Mouse (Mus musculus) thymus, postnatal 25 days (tissue): Measurements from ENCODE around the gene 4930404H24Rik.

Experiments
- DNase-seq: peaks from one replicate; pipeline ENCODE4 v3.0.0; 2022

The 4930404H24Rik gene

DNA sequence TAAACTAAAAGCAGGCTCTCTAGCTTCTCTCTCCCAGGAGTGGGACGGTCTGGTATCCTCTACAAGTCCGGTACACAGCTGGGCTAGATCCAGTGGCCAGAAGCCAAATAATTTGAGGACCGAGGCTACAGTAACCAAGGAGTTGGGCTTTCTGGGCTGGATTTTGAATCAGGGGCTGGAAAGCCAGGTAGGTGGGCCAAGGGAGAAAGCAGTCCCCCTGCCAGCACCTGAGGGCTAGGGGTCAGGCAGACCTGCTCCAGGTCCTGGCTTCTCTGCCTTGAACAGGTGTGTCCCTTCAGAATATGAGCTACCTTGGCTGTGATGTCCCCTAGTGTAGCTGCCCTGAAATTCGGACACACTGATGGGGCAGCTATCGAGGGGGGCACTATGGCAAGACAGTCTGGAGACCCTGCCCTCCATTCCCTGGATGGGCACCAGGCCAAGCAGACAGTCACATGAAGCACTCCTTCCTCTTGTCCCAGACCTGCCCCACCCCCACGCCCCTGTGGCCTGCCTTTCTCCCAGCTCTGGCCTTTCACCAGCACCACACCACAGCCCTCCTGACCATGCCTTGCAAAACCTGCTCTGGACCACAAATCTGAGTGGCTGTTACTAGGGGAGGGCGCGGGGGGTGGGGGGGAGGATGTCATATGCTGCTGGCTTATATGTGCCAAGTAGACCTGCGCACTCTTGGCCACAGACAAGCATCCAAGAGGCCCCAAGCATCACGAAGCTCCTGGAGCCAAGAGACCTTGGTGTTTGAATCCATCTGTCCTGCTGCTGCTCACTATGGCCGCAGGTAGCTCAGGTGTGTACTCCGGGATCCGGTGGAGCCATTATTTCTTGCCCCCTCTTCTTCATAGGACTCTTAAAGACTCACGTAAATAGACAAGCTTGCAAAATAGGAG lies 20.1 kb downstream of the 4930404H24Rik start:
- DNase-seq: no peak

DNA sequence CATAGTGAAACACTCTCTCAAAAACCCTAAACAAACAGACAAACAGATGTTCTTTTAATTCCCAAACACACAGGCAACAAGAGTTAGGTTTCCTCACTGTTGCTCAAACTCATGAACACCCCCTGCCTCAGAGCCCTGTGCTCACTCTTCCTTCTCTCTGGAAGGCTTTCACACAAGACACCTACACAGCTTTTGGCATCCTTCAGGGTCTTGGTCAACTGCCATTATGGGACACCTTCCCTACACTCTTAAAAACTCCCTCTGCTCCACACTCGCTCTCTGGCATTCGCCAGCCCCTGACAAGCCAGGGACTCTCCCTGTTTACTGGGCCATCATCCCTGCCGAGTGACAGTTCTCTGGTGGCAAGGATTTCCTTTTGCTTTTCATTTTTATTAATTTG lies 21.4 kb downstream of the 4930404H24Rik start:
- no peak for DNase-seq

DNA sequence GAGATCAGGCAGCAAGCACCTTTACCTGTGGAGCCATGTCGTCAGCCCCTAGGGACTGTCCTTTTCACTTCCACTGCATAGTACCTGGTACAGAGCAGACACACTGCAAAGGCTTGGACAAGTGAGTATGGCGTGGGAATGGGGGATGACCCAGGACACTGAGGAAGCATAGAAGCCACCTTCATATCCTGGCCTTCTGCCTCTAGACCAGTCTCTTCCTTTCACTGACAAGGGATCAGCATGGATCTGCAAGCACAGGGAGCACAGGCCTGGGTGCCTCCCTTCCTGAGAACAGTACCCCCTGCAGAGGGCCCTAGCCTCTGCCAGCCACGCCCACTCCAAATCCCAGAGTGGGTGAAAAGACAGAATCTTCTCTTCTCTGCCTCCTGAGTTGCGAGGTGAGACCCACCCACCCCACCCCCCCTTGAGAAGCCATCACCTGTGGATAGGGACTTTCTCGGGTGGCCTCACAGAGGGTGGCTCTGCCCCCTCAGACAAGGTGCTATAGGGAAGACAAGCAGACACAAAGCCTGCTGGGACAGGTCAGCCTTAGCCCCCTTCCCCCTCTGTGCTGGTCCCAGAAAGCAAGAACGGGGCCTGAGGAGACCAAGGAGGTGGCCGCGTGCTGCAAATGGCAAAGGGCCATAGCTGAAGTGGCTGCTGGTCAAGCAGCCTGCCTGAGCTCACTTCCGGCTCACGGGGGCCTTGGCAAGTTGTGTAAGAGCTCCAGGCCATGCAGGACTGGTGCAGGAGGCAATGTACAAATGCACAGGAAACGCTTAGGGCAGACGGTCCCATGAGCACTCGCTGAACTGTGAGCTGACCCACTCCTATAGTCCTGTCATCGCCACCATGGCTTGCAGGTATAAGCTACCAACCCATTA lies 22.1 kb downstream of the 4930404H24Rik start:
- DNase-seq: no peak

DNA sequence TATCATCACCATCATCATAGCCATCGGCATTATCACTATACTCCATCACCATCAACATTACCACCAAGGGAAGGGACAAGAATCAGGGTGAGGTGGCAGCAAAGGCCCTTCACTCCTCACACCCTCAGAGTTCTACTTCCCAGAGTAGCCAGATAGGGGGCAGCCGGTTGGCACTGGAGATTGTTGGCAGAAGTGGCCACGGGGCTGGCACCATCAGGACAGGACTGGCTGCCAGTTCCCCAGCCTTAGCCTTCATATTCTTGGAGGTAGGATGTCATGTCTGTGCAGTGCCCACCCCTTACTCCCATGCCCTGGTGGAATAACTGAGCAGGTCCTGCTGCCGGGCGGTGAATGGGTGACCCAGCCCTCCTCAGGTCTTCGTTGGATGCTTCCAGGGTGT lies 23.0 kb downstream of the 4930404H24Rik start:
- DNase-seq: no peak

DNA sequence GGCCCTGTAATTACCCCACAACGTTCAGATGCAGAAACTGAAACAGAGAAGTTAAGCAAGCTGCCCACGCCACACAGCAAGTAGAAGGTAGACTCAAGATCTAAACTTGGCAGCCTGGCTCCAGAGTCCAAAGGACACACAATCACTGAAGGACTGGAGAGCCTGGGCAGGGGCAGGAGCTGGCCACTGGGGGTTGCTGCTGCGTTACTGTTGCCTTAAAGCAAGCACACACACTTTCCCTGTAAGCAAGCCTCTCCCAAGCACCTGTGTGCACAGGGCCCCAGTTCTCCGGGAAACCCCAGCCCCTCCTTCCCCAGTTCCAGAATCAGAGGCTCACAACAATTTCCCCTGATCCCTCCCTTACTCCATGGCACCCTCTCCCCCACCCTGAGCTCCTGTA lies 24.4 kb downstream of the 4930404H24Rik start:
- no peak for DNase-seq

DNA sequence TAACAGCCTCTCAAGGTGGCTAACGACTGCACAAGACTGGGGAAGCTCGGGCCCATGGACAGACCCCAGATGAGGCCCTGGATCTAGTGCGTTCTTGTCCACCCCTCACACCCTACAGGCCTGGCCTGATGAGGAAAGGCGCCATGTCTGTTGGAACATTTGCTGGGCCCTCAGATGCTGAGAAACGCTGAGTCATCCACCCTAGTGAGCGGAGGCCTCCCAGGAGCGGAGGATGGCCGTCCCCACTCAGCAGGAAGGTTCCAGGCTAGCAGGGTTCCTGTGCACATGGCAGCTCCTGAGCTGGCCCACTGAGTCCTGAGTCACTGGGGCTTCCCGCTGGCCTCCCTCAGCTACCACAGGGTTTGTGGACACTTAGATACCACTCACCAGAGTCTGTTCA lies 27.5 kb downstream of the 4930404H24Rik start:
- no peak for DNase-seq

DNA sequence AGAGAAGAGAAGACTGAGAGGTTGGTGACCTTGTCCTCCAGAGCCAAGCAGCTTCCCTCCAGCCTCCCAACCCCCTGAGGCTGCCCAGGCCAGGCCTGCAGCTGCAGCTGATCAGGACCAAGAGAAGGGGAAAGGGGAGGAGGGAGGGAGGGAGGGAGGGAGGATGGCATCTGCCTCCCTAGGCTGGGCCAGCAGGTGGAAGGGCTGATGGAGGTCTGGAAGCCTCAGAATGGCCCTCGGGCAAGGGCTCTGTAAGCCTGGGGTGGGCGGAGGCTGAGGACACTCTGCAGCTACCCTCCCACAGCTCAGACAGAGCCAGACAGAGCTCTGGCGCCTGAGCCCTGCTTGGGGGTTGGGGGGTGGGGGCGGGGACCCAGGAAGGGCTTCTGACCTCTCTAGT lies 29.7 kb downstream of the 4930404H24Rik start:
- DNase-seq: no peak

DNA sequence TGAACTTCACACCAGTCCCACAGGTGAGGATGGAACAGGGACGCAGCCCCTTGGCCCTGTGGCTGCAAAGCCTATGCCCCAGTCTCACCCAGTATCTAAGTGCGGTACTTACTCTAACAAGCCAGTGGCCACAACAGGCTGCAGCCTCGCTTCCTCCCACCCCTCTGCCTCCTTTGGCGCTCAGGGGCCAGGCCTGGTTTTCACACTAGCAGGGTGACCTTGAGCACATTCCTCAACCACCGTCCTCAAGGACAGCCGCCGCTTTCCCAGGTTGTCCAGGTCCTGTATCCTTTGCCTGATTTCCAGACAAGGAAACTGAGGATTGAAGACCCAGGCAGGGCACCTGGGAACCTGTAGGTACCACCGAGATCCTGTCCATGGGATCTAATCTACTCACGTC lies 30.6 kb downstream of the 4930404H24Rik start:
- no peak for DNase-seq

DNA sequence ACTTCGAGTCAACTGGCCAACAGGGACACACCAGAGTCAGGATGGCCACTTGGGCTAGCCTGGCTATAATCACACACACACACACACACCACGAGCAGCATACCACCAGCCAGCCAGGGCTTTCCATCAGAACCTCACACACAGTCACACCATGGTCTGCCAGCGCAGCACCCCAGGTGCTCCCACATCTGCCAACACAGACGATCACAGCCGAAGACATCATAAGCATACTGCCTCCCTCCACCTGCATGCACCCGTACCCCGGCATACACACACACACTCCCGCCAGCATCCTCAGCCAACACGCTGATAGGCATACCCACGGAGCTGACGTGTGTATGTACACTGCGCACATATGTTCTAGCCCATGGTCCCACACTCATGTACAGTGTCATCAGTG lies 31.1 kb downstream of the 4930404H24Rik start:
- DNase-seq: peak; percentile 58

DNA sequence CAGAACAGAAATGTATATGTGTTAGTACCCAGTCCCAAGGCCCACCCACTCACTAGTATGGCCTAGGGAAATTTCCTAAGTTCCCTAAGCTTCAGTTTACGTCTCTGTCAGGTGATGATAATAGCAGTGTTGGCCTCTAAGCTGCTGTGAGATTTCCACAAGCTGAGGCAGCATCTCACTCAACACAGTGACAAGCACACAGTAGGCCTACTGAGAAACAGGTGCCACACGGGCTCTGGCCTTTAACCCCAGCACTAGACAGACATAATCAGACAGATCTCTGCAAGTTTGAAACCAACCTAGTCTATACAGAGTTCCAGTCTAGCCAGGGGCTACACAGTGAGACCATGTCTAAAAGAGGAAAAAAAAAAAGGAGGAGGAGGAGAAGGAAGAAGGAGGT lies 32.1 kb downstream of the 4930404H24Rik start:
- no peak for DNase-seq

DNA sequence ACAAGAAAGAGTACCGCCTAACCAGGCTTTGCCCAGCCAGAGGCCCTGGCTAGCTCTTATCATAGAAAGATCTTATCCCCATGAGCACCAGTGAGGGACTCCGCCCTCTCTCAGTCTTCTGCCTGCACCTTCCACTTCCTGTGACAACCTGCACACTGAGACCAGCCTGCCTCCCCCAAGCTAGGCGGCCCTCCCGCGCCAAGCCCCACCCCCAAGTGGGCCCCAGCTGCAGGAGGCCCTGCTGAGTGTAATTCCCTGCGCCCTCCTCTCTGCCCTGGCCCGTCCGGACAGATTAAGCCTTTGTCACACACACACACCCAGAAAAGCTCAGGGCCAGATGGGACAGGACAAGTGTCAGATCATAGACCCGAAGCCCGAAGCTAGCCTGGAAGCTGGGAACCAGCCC lies 33.3 kb downstream of the 4930404H24Rik start:
- DNase-seq: peak; percentile 88

DNA sequence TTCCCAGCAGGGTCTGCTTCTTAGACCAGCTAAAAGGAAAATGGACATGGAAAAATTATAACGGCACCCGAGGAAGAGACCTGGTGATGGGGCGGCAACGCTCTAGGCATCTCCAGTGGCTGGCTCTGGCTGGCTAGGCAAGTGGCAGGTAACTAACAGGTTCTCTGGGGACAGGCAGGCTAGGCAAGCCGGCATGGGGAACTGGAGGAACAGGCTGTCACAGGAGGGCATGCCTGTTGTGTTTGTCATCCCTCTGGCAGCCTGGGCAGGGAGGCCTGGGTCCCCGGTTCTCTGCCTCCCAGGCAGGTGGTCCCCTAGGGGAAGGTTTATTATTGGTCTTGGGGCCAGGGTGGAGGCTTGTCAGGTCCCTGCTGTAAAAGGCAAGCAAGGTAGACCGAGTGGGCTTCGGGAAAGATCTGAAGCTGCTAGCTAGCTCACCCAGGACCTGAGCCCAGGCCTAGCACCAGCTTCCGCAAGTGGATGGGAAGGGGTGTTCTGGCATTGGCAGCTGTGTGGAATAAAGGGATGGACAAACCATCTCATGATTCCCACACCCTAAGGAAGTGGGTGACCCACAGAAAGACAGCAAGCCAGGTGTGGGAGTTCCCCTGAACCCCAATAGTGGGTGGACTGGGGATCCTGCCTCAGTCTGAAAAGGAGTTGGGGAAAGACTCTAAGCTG lies 34.4 kb downstream of the 4930404H24Rik start:
- DNase-seq: no peak

DNA sequence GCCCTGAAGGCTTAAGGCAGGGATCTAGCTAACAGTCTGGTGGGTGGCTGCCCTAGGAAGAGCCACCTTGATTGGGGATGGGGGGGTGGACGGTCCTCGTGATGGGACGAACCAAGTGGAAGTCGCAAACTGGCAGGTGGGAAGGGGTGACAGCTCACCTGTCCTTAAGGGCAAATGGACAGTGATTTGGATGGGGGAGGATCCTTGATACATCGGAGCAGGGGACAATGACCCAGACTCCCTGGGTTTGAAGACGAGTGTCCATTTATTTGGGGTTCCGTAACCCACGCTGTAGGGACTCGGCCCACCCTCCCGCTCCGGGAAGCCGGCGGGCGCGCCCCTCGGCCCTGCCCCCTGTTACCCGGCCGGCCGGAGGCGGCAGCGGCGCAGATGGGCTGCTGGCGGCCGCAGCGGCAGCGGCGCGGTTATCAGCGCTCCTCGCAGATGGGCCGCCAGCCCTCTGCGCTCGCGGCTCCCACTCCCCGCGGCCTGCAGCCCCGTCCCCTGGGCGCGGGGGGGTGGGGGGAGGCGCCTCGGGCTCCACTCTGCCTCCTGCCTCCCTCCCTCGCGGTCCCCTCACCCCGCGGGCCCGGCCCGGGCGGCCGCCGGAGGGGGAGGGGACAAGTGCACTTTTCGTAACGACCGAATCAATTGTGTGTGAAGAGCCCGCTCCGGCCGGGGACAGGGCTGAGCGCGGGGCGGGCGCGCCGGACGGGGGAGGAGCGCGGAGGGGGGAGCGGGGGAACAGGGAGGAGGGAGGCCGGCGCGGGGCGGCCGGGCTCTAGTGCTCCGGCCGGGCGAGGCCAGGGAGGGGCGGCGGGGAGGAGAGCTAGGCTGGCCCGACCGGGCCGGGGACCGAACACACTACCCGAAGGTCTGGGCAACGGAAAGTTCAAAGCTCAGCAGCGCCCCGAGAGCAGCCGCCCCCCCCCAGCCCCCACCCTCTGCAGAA lies 35.3 kb downstream of the 4930404H24Rik start:
- peak; percentile 21 for DNase-seq

DNA sequence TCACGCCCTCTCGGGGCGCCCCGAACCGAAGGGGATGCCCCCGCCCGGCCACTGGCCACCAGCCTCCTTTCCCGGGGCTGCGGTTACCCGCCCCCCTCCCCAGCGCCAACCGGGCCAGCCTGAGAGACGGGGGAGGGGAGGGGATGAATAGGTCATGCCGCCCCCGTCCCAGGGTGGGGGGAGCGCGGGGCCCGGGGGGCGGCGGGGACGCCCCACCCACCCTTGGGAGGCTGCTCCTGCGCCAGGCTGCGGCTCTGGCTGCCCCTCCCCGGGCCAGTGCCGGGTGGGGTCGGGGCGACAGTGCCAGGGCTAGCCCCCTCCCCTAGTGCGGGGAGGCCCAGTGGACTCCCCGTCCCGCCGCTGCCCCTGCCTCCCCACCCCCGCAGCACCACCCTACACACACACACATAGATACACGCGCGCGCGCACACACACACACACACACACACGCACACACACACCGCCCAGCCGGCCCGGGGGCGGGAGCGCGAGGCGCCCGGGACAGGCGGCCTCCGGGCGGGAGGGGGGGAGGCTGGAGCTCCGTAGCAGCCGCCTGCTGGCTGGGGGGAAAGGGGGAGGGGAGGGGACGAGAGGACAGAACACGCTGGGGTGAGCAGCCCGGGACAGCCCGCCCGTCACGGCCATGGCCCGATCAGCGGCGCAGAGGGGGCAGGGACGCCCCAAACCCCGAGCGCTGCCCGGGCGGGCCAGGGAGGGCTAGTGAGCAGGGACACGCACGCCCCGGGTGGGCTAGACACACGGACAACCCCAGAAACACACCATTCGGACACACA lies 36.2 kb downstream of the 4930404H24Rik start:
- DNase-seq: peak; percentile 35

DNA sequence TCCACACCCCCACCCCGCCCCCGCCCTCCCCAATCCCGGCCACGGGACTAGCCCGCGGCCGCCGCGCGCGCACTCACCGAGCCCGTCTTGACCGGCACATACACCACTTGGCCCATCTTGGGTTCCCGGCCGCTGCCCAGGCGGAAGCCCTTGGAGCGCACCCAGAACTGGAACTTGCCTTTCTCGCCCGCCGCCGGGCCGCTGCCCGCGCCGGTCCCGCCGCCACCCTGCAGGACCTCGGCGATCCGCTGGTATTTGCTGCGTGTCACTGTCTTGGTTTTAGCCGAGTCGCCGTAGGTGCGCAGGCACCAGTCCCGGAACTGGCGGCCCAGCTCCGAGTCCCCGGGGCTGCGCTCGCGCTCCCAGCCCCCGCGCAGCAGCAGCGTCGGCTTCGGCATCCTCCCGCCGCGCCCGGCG lies 36.8 kb downstream of the 4930404H24Rik start:
- DNase-seq: peak; percentile 22

DNA sequence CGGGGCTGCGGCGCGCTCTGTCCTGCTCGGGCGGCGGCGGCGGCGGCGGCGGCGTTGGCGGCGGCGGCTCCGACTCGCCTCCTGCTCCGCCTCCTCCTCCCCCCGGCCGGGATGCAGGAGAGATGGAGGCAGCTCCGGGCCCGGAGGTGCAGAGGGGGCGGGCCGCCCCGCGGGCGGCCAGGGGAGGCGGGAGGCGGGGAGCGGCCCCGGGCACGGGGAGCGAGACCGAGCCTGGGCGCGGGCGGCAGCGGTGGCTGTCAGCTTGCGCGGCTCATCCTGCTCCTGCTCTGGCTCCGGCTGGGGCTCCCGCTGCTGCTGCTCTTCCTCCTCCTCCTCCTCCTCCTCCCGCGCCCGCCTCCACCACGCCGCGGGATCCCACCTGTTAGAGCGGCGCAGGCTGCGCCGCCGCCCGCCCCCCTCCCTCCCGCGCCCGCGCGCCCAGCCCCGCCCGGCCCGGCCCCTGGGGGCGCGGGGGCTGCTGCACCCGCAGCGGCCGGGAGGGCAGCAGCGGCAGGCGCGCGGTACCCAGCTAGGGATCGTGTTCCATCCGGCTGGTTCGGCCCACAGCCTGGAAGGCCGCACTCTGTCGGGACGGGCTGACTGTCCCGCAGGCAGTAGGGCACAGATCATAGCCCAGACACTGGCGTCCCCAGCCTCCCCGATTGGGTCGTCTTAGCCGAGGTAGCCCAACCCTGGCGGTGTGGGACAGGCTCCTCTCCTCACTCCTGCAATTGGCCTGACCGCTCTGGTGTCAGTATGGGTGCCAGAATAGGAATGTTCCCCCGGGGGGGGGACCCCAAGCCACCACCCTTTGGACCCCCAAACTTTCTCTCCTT lies 37.6 kb downstream of the 4930404H24Rik start, which contains the start of gene Nol4l:
Nol4l (minus strand) TSS at position 41 of the 836 bp plus-strand sequence.
- no peak for DNase-seq

DNA sequence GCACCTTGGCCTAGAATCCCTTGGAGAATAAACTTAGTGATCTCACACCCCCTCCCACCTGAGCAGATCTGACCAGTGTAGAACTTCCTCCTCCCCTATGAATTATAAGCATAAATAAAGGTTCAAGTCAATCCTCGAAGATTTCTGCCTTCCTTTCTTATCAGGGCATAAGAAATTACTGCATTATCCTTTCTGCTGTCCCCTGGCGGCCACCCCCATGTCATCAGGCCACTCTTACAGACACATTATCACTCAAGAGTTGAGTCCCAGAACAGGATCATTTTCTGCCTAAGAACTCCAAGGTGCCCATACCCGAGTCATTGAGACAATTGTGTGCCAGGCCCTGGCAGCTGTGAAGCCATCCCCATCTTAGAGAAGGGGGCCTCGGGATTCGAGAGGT lies 38.4 kb downstream of the 4930404H24Rik start:
- no peak for DNase-seq

DNA sequence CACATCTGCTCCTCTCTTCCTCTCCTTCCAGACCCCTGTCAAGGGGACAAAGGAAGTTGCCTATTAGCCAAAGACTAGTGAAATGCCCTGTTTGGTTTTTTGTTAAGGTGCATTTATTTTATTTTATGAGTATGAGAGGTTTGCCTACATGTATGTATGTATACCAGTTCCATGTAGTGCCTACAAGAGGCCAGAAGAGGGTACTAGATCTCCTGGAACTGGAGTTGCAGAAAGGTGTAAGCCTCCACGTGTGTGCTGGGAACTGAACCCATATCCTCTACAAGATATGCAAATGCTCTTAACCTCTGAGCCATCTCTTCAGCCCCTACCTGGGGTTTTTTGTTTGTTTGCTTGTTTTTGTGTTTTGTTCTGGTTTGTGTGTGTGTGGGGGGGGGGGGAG lies 41.4 kb downstream of the 4930404H24Rik start:
- no peak for DNase-seq

DNA sequence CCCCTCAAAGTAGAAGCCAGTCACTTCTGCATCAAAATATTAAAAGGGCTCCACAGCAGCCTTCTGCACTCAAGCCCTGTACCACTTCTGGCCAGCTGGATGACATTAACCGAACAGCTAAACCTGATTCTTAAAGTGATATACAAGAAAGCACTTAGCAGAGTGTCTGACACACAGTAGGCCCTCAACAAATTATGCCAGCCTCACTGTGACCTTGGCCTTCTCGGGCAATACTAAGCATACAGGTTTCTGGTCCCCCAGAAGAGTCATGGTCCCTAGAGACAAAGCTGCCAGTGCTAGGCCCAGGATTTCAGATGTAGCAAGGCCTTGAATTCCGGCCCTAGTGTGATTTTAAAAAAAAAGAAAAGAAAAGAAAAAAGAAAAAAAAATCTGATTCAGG lies 46.3 kb downstream of the 4930404H24Rik start:
- no peak for DNase-seq
